In the genomic region with DNA sequence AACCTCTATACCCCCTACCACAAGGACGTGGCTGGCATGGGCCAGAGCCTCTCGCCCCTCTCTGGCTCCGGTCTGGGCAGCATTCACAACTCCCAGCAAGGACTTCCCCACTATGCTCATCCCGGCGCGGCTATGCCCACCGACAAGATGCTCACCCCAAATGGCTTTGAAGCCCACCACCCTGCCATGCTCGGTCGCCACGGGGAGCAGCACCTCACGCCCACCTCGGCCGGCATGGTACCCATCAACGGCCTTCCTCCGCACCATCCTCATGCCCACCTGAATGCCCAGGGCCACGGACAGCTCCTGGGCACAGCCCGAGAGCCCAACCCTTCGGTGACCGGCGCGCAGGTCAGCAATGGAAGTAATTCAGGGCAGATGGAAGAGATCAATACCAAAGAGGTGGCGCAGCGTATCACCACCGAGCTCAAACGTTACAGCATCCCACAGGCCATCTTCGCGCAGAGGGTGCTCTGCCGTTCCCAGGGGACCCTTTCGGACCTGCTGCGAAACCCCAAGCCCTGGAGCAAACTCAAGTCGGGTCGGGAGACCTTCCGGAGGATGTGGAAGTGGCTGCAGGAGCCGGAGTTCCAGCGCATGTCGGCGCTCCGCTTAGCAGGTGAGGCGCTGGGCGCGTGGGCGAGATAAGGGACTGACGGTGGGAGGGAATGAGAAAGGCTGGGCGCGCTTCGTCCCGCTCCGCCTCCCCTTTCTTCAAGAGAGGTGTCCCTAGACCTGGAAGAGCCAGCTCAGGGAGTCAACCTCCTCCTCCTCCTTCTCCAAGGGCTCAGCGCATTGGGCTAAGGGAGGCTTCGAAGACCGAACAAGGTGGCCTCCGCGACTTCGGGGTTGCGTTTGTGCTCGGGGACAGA, we compare ENCODE assay signal across 9 mouse cellular contexts. TPM values are rescaled to one million over a fixed set of nuclear protein-coding genes. Genes with fewer than 3 reads are reported as not detected.
DNase-seq lines count a peak whose midpoint lies in the region; ATAC-seq lines count a peak whose summit lies in the region.
"Had no signal": no experiment of that assay in that cellular context is flagged by ENCODE, and none has a peak within 500 bp of the region (broad histone marks: within the 10 kb centered on the region; RNA-seq: fewer than 3 reads in every experiment).

No protein-coding gene starts in this region.

- H3K4me1 ChIP-seq in heart, embryonic 13.5 days, result peaks cover 34% of the 10 kb centered on the region
- peaks cover 26% of the 10 kb centered on the region for H3K4me1 ChIP-seq in hindbrain, embryonic 14.5 days (replicated peaks; ENCODE audit: control insufficient read depth, insufficient read depth, low read length)
- H3K4me1 ChIP-seq in midbrain, embryonic 12.5 days, result peaks cover 40% of the 10 kb centered on the region

- H3K27ac ChIP-seq in heart, embryonic 13.5 days (replicated peaks), result no peak overlapping the region
- H3K27ac ChIP-seq in hindbrain, embryonic 14.5 days, result peak overlapping the region; percentile 72
- peak overlapping the region; percentile 87 for H3K27ac ChIP-seq in midbrain, embryonic 12.5 days (replicated peaks)

- H3K4me2 ChIP-seq in heart, embryonic 13.5 days, result peak overlapping the region; percentile 96
- peak overlapping the region; percentile 92 for H3K4me2 ChIP-seq in hindbrain, embryonic 14.5 days (replicated peaks)
- peak overlapping the region; percentile 86 for H3K4me2 ChIP-seq in midbrain, embryonic 12.5 days (replicated peaks)

- no peak overlapping the region for H3K9ac ChIP-seq in heart, embryonic 13.5 days
- H3K9ac ChIP-seq in hindbrain, embryonic 14.5 days, result peak overlapping the region; percentile 73
- peak overlapping the region; percentile 77 for H3K9ac ChIP-seq in midbrain, embryonic 12.5 days (replicated peaks)

- peaks cover 100% of the 10 kb centered on the region for H3K27me3 ChIP-seq in heart, embryonic 13.5 days (replicated peaks)
- peaks cover 93% of the 10 kb centered on the region for H3K27me3 ChIP-seq in hindbrain, embryonic 14.5 days (ENCODE audit: control insufficient read depth, insufficient read depth, low read length)
- H3K27me3 ChIP-seq in midbrain, embryonic 12.5 days, result peaks cover 96% of the 10 kb centered on the region

- ATAC-seq in heart, embryonic 13.5 days (ENCODE audit: extremely low read depth, insufficient number of reproducible peaks, low FRiP score, low TSS enrichment), result no peak
- 0 out of 2 replicates have a peak, but pooled peaks have one; percentile 10 for ATAC-seq in hindbrain, embryonic 14.5 days (ENCODE audit: low FRiP score)
- no peak for ATAC-seq in midbrain, embryonic 12.5 days (ENCODE audit: low FRiP score, low read depth)

- H3K9me3 ChIP-seq in heart, embryonic 13.5 days, result 0 out of 2 replicates have a peak, but pooled peaks cover 3% of the 10 kb centered on the region
- no peaks in the 10 kb centered on the region for H3K9me3 ChIP-seq in hindbrain, embryonic 14.5 days (ENCODE audit: control insufficient read depth, low read length)
- no peaks in the 10 kb centered on the region for H3K9me3 ChIP-seq in midbrain, embryonic 12.5 days

- no peaks in the 10 kb centered on the region for H3K36me3 ChIP-seq in heart, embryonic 13.5 days
- no peaks in the 10 kb centered on the region for H3K36me3 ChIP-seq in hindbrain, embryonic 14.5 days (replicated peaks; ENCODE audit: control insufficient read depth, insufficient read depth)
- no peaks in the 10 kb centered on the region for H3K36me3 ChIP-seq in midbrain, embryonic 12.5 days

- no peak for DNase-seq in heart, adult 8-10 months (ENCODE audit: low spot score)
- peak; percentile 26 for DNase-seq in brain, adult 2 months (ENCODE audit: low read depth, low spot score)
- peak; percentile 24 for DNase-seq in hindbrain, embryonic 14.5 days (ENCODE audit: low spot score)
- DNase-seq in adrenal gland, postnatal 25 days, result no peak
- no peak for DNase-seq in cerebellum, adult 9-11 months
- DNase-seq in retina, postnatal 1 day, result no peak

- H3K4me3 ChIP-seq in heart, embryonic 13.5 days, result peak overlapping the region; percentile 61
- peak overlapping the region; percentile 53 for H3K4me3 ChIP-seq in hindbrain, embryonic 14.5 days (replicated peaks; ENCODE audit: low read length)
- H3K4me3 ChIP-seq in midbrain, embryonic 12.5 days, result peak overlapping the region; percentile 61

- WGBS in heart, embryonic 13.5 days, result 2% methylated on average over 56 of the region's 56 CpGs
- under 1% methylated on average over 56 of the region's 56 CpGs for WGBS in hindbrain, embryonic 14.5 days
- WGBS in midbrain, embryonic 12.5 days, result 1% methylated on average over 56 of the region's 56 CpGs

RNA-seq across cellular contexts. Expression of gene Onecut1, which starts 1.3 kb away (rescaled TPM):
- polyA plus RNA-seq in heart, embryonic 13.5 days (2015; fragmentation: Nextera tagmentation; extraction: Ambion mirVana), result 0.08 and 0.11 TPM in 2 replicates
- total RNA-seq in heart, adult 8-10 months (2022), result not detected
- polyA plus RNA-seq in hindbrain, embryonic 14.5 days (2014; fragmentation: Nextera tagmentation; extraction: Ambion mirVana), result 6.0 and 6.1 TPM in 2 replicates
- 16.4 and 18.0 TPM in 2 replicates for polyA plus RNA-seq in midbrain, embryonic 12.5 days (2016; fragmentation: Nextera tagmentation; extraction: Ambion mirVana)
- total RNA-seq in adrenal gland, postnatal 25 days (2021), result not detected in 2 replicates
- total RNA-seq: gastrocnemius, postnatal 14 days had no signal

Comparison
In these comparisons a context has a peak if more than half of its experiments do, and no peak if none do; other contexts are left out.
1. DNase-seq: peak in brain, adult 2 months (single experiment) and hindbrain, embryonic 14.5 days (single experiment); none in heart, adult 8-10 months (single experiment), adrenal gland, postnatal 25 days (single experiment), cerebellum, adult 9-11 months (single experiment) and retina, postnatal 1 day (single experiment).
2. Peak in every context shown above with its lines, with median percentiles within 50 percentile points of each other: H3K4me2 ChIP-seq and H3K4me3 ChIP-seq.